Mouse (Mus musculus) adrenal gland, adult 2 months (tissue): Measurements from ENCODE around the gene 4930524J08Rik. TPM values are rescaled to one million over a fixed set of nuclear protein-coding genes. Genes with fewer than 3 reads are reported as not detected.

Experiments used
- DNase-seq: peaks from one replicate; pipeline ENCODE4 v3.0.0; 2021
- polyA plus RNA-seq: library from polyadenylated mRNA; depleted of rRNA; stranded (reverse); fragments of >200 nt; gene quantifications from 2 replicates; pipeline ENCODE4 v1.2.3, GENCODE M21; 2012; rRNA removed
- total RNA-seq, 2 experiments: library from RNA; stranded (reverse); gene quantifications; 2 replicates each; pipeline ENCODE4 v1.2.3; 2021

4930524J08Rik gene
- total and polyA plus RNA-seq, 3 experiments: 0.86 to 4.8 (median 1.8) TPM

DNA sequence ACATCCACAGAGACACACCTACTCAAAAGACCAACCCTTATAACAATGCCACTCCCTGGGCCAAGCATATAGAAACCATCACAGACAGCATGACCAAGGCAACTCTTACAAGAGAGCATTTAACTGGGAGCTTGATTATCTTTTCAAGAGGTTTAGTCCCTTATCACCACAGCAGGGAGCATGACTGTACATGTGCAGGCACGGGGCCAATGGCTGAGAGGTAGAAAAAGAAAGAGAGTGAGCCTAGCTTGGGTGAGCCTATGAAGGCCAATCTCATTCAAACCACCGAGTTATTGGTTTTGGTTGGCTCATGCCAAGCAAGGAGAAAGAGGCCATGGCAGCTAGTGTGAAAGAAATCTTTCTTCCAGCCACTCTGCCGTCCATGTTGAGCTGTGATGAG is 26.6 kb downstream of the 4930524J08Rik start:
- DNase-seq: peak; percentile 28

DNA sequence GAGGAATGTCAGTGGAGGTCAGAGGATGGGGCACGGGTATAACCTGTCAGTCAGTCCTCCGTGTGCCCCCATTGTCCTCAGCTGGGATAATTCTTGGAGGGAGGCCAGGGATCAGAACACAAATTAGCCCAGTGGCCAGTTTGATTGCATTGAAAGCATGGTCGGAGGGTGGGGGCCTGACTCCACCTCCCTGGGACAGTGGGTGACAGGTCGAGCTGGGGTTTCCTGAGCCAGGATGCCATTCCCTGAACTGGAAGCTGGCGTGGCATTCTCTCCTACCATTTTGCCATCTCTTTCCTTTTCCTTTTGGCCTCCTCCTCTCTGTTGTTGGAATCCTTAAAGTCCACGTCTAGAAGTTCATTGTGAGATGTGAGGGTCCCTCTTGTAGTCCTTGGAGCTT is 27.0 kb downstream of the 4930524J08Rik start:
- no peak for DNase-seq

DNA sequence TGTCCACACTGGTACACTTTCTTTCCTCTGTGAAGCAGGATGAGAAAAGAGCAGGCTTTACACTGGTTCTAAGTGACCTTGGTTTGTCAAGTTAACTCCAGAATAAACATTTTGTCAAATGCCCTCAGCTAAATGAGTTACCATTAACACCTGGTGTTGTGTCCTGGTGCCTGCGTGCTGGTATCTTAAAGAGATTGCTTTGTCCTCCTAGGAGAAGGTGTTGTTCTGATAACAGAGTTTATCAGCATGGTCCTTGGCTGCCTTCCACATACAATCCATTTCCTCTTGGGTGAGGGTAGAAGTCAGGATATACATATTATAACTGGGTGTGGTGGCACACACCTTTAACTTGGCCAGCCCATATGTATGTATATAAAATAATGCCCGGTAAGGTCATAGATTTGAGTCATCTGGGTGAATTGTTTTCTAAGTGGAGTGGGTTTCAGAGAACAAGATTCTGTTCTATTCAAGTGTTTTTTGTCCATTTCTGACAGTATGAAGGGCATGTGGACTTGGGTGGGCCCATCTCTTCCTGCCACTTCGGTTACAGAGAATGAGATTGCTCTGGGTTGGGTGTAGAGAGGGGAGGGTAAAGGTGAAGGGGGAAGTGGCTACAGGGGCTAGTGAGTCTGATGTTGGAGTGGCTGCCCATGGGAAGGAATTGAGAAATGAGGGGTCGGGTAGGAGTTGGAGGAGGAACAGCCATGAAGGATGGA is 27.6 kb downstream of the 4930524J08Rik start:
- DNase-seq: no peak

DNA sequence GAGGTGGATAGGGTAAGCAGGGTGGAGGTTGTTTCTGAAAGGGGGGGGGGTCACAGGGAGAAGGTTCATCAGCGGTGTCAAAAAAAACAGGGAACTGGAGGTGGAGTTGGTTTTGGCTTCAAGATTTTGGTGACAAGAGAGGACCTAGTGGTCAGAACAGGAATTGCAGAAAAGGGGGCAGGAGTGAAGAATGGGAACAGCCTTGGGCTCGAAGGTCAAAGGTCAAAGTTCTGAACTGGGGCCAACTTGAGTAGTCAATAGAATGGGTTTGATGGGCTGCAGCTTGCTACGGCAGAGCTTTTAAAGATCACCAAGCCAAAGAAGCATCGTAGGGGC is 28.1 kb downstream of the 4930524J08Rik start:
- no peak for DNase-seq

DNA sequence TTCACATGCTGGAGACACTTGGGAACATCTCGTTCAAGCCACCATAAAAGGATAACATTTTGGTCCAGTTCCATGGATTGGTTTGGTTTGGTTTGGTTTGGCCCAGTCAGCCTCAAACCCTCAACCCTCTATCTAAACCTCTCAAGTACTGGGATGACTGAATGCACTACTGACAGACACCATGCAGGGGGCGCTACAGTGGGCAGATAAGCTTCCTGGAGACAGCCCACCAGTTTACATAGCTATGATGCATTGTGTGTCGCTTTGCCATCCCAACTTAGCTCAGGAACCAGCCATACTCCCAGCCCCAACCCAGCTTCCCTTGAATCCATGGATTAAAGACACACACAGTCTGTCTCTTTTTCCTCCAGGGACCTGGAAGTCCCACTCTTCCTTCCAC is 29.6 kb downstream of the 4930524J08Rik start:
- DNase-seq: no peak

DNA sequence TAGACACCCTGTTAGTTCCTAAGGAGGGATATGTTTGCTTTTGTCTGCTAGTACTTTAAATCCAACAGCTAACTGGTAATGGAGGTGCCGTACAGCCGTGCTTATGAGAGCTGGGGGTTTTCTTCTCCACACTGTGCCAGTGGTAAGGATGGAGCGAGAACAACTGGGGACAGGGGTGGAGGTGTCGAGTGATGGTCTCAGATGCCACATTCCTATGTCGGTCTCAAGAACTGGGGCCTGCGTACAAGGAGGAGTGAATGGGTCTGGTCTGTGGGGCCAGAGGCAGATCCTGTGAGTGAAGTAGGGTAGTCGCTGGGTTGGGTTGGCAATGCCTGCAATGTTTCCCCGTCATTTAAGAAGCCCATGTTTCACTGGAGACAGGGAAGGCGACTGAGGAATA is 33.7 kb downstream of the 4930524J08Rik start:
- no peak for DNase-seq

DNA sequence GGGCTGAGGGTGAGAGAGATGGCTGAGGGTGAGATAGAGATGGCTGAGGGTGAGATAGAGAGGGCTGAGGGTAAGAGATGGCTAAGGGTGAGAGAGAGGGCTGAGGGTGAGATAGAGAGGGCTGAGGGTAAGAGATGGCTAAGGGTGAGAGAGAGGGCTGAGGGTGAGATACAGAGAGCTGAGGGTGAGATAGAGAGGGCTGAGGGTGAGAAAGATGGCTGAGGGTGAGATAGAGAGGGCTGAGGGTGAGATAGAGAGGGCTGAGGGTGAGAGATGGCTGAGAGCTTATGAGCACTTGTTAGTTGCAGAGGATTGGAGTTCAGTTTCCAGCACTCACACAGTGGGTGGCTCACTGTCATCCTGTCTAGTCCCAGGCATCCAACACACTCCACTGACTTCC is 41.2 kb downstream of the 4930524J08Rik start:
- DNase-seq: no peak

DNA sequence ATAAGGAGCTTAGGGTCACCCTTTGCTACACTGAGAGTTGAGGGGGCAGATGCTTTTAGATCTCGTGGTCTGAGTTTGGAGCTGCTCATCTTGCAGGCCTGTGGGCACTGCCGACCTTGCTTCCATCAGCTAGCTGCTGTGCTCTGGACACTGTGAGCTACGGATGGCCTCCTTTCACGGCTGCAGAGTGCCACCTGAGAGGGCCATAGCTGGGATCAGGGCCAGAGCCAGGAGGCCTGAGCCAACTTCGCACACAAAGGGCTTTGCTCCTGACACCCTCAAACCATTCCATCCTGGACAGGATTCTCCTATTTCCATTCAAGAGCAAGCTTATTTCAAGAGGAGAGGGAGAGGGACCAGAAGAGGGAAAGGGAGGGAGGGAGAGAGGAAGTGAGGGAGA is 45.5 kb downstream of the 4930524J08Rik start:
- DNase-seq: no peak

DNA sequence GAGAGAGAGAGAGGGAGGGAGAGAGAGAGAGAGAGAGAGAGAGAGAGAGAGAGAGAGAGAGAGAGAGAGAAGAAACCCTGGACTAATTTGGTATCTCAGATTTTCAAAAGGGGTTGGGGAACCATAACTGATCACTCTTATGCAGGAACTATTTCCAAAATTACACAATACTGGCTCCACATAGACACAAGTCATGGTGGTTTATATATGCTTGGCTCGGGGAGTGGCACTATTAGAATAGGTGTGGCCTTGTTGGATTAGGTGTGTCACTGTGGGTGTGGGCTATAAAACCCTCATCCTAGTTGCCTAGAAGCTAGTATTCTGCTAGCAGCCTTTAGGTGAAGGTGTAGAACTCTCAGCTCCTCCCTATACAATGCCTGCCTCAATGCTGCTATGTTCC is 46.0 kb downstream of the 4930524J08Rik start:
- no peak for DNase-seq

Other genes with a start within 250 kb of the 4930524J08Rik start
- 10 to 100 TPM in 1 of 2 experiments, 1 to 10 TPM in 1; 9.1 to 11.4 TPM for gene Rasgef1b, start 250.0 kb upstream of the 4930524J08Rik start, total RNA-seq
- 2.2 and 2.9 TPM in 2 replicates for gene Rasgef1b, start 250.0 kb upstream of the 4930524J08Rik start, polyA plus RNA-seq
- gene Vamp9, start 72.8 kb upstream of the 4930524J08Rik start, total RNA-seq: 1 to 10 TPM in 1 of 2 experiments, under 1 TPM in 1; 0.62 to 1.2 TPM
- gene Vamp9, start 72.8 kb upstream of the 4930524J08Rik start, polyA plus RNA-seq: 0.67 and 1.0 TPM in 2 replicates
- gene Hnrnpd, start 123 bp upstream of the 4930524J08Rik start, total RNA-seq: 100 to 1,000 TPM in 1 of 2 experiments, 10 to 100 TPM in 1; 82.6 to 161 TPM
- gene Hnrnpd, start 123 bp upstream of the 4930524J08Rik start, polyA plus RNA-seq: 50.5 and 52.5 TPM in 2 replicates
- 100 to 1,000 TPM; 100 to 114 TPM for gene Hnrnpdl, start 60.6 kb downstream of the 4930524J08Rik start, total RNA-seq
- 70.4 and 79.3 TPM in 2 replicates for gene Hnrnpdl, start 60.6 kb downstream of the 4930524J08Rik start, polyA plus RNA-seq
- gene Enoph1, start 60.9 kb downstream of the 4930524J08Rik start, total RNA-seq: 10 to 100 TPM; 26.5 to 35.8 TPM
- gene Enoph1, start 60.9 kb downstream of the 4930524J08Rik start, polyA plus RNA-seq: 54.3 and 58.6 TPM in 2 replicates
- gene Tmem150c, start 180.7 kb downstream of the 4930524J08Rik start, total RNA-seq: 10 to 100 TPM in 1 of 2 experiments, 1 to 10 TPM in 1; 9.3 to 19.0 TPM
- gene Tmem150c, start 180.7 kb downstream of the 4930524J08Rik start, polyA plus RNA-seq: 1.3 and 1.9 TPM in 2 replicates